Mouse (Mus musculus) midbrain, embryonic 16.5 days (tissue): ENCODE results near the gene Vwa5b1. TPM values are rescaled to one million over a fixed set of nuclear protein-coding genes. Genes with fewer than 3 reads are reported as not detected.
A peak's percentile ranks its signal among the peaks of the same experiment; 100 is the strongest.

Experiments
- ATAC-seq: fragments of 200-750 bp; cut with Nextera tagmentation; 2 replicates; pipeline ENCODE4 v1.8.0; 2017; ENCODE audit warnings: moderate TSS enrichment
- H3K27ac ChIP-seq: fragments of 300-500 bp; sonication (generic); 2 replicates; pipeline ENCODE4 v1.5.1; 2014; ENCODE audit warnings: mild to moderate bottlenecking, low read length, mixed read lengths
- H3K27me3 ChIP-seq: fragments of 300-500 bp; sonication (generic); 2 replicates; pipeline ENCODE4 v1.6.1; 2014; ENCODE audit warnings: low read depth, low read length, mixed read lengths; ENCODE audit not compliant: control insufficient read depth, insufficient read depth
- H3K36me3 ChIP-seq: fragments of 300-500 bp; sonication (generic); 2 replicates; pipeline ENCODE4 v1.6.1; 2014; ENCODE audit warnings: mild to moderate bottlenecking, low read length, moderate library complexity, mixed read lengths; ENCODE audit not compliant: control insufficient read depth, insufficient read depth
- H3K4me1 ChIP-seq: fragments of 300-500 bp; sonication (generic); 2 replicates; pipeline ENCODE4 v1.6.1; 2014; ENCODE audit warnings: mild to moderate bottlenecking, low read length, mixed read lengths; ENCODE audit not compliant: control insufficient read depth, insufficient read depth
- H3K4me2 ChIP-seq: fragments of 300-500 bp; sonication (generic); 2 replicates; pipeline ENCODE4 v1.6.1; 2014; ENCODE audit warnings: mild to moderate bottlenecking, low read length, mixed read lengths
- H3K4me3 ChIP-seq: fragments of 300-500 bp; sonication (generic); 2 replicates; pipeline ENCODE4 v1.5.1; 2014; ENCODE audit warnings: low read depth, mild to moderate bottlenecking, low read length, moderate library complexity, mixed read lengths
- H3K9ac ChIP-seq: fragments of 300-500 bp; sonication (generic); 2 replicates; pipeline ENCODE4 v1.6.1; 2014; ENCODE audit warnings: low read depth, low read length, mixed read lengths
- H3K9me3 ChIP-seq: fragments of 300-500 bp; sonication (generic); replicated peaks from 2 replicates; pipeline ENCODE4 v1.6.1; 2014; ENCODE audit warnings: mild to moderate bottlenecking, low read length, mixed read lengths; ENCODE audit not compliant: control insufficient read depth, poor library complexity, severe bottlenecking
- WGBS: fragments of 180-500 bp; shearing (Covaris S2); extraction: QIAGEN DNeasy Blood & Tissue Kit; methylation state at CpG from one replicate; pipeline ENCODE4 v1.1.7; 2014; 5-methylcytosine and 5-hydroxymethylcytosine counted together
- polyA plus RNA-seq: library from polyadenylated mRNA; unstranded; fragments of >200 nt; fragmentation: Nextera tagmentation; extraction: Ambion mirVana; gene quantifications from 2 replicates; pipeline ENCODE4 v1.2.1, GENCODE M21; 2015

The Vwa5b1 gene
- polyA plus RNA-seq = 2.3 and 2.8 TPM in 2 replicates

- ATAC-seq = peak; percentile 71
- peak within 1 kb of the TSS; percentile 61 for H3K27ac ChIP-seq
- H3K9ac ChIP-seq = no peak within 1 kb of the TSS
- no peaks in the 10 kb centered on the region for H3K9me3 ChIP-seq
- H3K4me3 ChIP-seq = no peak within 1 kb of the TSS
- no peaks in the 10 kb centered on the region for H3K27me3 ChIP-seq
- WGBS = 21% methylated on average over 8 of the region's 8 CpGs
- peaks cover 17% of the 10 kb centered on the region for H3K4me1 ChIP-seq
- H3K4me2 ChIP-seq = peak within 1 kb of the TSS; percentile 39
- H3K36me3 ChIP-seq = no peaks in the 10 kb centered on the region
Observed at GRCm38 (mm10) chr4:138635428-138636145, at the start of gene Vwa5b1. Gene Vwa5b1, minus strand, starts transcription at chr4:138635884.

GRCm38 (mm10) chr4:138682760-138683159 lies 47.1 kb upstream of the Vwa5b1 start:
- no peaks in the 10 kb centered on the region for H3K9me3 ChIP-seq
- 25% methylated on average over 2 of the region's 2 CpGs for WGBS

GRCm38 (mm10) chr4:138680124-138680523 lies 44.4 kb upstream of the Vwa5b1 start:
- Histone ChIP-seq H3K4me3 (no peak overlapping the region), H3K27me3 (peaks cover 10% of the 10 kb centered on the region), H3K9me3 (no peaks in the 10 kb centered on the region), H3K4me1 (peaks cover 8% of the 10 kb centered on the region), H3K9ac (no peak overlapping the region), H3K36me3 (no peaks in the 10 kb centered on the region), H3K4me2 (no peak overlapping the region), H3K27ac (no peak overlapping the region)
- WGBS = 80% methylated on average over 4 of the region's 4 CpGs
- no peak for ATAC-seq

More at GRCm38 (mm10) chr4:138682760-138683159, 47.1 kb upstream of the Vwa5b1 start:
- Histone ChIP-seq H3K27me3 (no peaks in the 10 kb centered on the region), H3K4me2 (no peak overlapping the region), H3K27ac (no peak overlapping the region), H3K4me3 (no peak overlapping the region), H3K4me1 (peaks cover 6% of the 10 kb centered on the region; the same call in 1 of the 2 replicates), H3K9ac (no peak overlapping the region), H3K36me3 (no peaks in the 10 kb centered on the region)
- ATAC-seq = 0 out of 2 replicates have a peak, but pooled peaks have one; percentile 48

- no peak overlapping the region for H3K27ac ChIP-seq
- 15% methylated on average over 16 of the region's 16 CpGs for WGBS
Observed at GRCm38 (mm10) chr4:138677579-138677978, 41.9 kb upstream of the Vwa5b1 start.

GRCm38 (mm10) chr4:138676480-138676879 lies 40.8 kb upstream of the Vwa5b1 start:
- Histone ChIP-seq H3K27ac (no peak overlapping the region), H3K36me3 (no peaks in the 10 kb centered on the region), H3K4me3 (no peak overlapping the region), H3K9ac (no peak overlapping the region), H3K9me3 (no peaks in the 10 kb centered on the region), H3K4me1 (peaks cover 8% of the 10 kb centered on the region), H3K27me3 (peaks cover 12% of the 10 kb centered on the region), H3K4me2 (no peak overlapping the region)
- WGBS = 15% methylated on average over 16 of the region's 16 CpGs
- ATAC-seq = no peak

More at GRCm38 (mm10) chr4:138677579-138677978, 41.9 kb upstream of the Vwa5b1 start:
- Histone ChIP-seq H3K4me2 (peak overlapping the region; percentile 56), H3K9ac (peak overlapping the region; percentile 42; the same call in 1 of the 2 replicates), H3K27me3 (peaks cover 12% of the 10 kb centered on the region), H3K9me3 (no peaks in the 10 kb centered on the region), H3K4me1 (peaks cover 4% of the 10 kb centered on the region; the same call in 1 of the 2 replicates), H3K36me3 (no peaks in the 10 kb centered on the region), H3K4me3 (peak overlapping the region; percentile 33)
- peak; percentile 71; the same call in 1 of the 2 replicates for ATAC-seq

- Histone ChIP-seq H3K9ac (no peak overlapping the region), H3K36me3 (no peaks in the 10 kb centered on the region), H3K4me3 (no peak overlapping the region), H3K4me2 (no peak overlapping the region), H3K27ac (peak overlapping the region; percentile 42; the same call in 1 of the 2 replicates), H3K27me3 (peaks cover 12% of the 10 kb centered on the region), H3K4me1 (peaks cover 4% of the 10 kb centered on the region), H3K9me3 (no peaks in the 10 kb centered on the region)
- no peak for ATAC-seq
- 34% methylated on average over 4 of the region's 4 CpGs for WGBS
Observed at GRCm38 (mm10) chr4:138672160-138672559, 36.5 kb upstream of the Vwa5b1 start.

- H3K4me1 ChIP-seq = peaks cover 4% of the 10 kb centered on the region; the same call in 1 of the 2 replicates
- H3K9ac ChIP-seq = no peak overlapping the region
- no peak overlapping the region for H3K4me2 ChIP-seq
- no peak for ATAC-seq
- H3K9me3 ChIP-seq = no peaks in the 10 kb centered on the region
- no peak overlapping the region for H3K27ac ChIP-seq
- peaks cover 4% of the 10 kb centered on the region for H3K27me3 ChIP-seq
- 86% methylated on average over 11 of the region's 11 CpGs for WGBS
- no peak overlapping the region for H3K4me3 ChIP-seq
- H3K36me3 ChIP-seq = no peaks in the 10 kb centered on the region
Observed at GRCm38 (mm10) chr4:138670093-138670889, 34.6 kb upstream of the Vwa5b1 start.

GRCm38 (mm10) chr4:138666521-138666920 lies 30.8 kb upstream of the Vwa5b1 start:
- Histone ChIP-seq H3K27ac (no peak overlapping the region), H3K36me3 (no peaks in the 10 kb centered on the region), H3K9ac (no peak overlapping the region), H3K9me3 (no peaks in the 10 kb centered on the region), H3K4me2 (no peak overlapping the region), H3K27me3 (no peaks in the 10 kb centered on the region), H3K4me1 (no peaks in the 10 kb centered on the region), H3K4me3 (no peak overlapping the region)
- 84% methylated on average over 10 of the region's 10 CpGs for WGBS
- no peak for ATAC-seq
